Mouse (Mus musculus) testis, adult 2 months (tissue): ENCODE measurements around the gene Ahcyl2. TPM values are rescaled to one million over a fixed set of nuclear protein-coding genes. Genes with fewer than 3 reads are reported as not detected.
"Not testable (repeated sequence)": the region's sequence is repeated elsewhere in the genome, so short reads cannot be mapped to it uniquely, and the experiment has no call there.

ENCODE experiments used
- H3K27ac ChIP-seq: fragments of 200-500 bp; 2 replicates; pipeline ENCODE4 v1.5.1; 2012; ENCODE audit warnings: low read depth, low read length; ENCODE audit not compliant: control insufficient read depth, insufficient read depth
- H3K27me3 ChIP-seq: fragments of 200-500 bp; 2 replicates; pipeline ENCODE4 v1.6.1; 2012; ENCODE audit warnings: mild to moderate bottlenecking, low read length, moderate library complexity; ENCODE audit not compliant: control insufficient read depth, insufficient read depth
- H3K36me3 ChIP-seq: fragments of 200-500 bp; 2 replicates; pipeline ENCODE4 v1.6.1; 2012; ENCODE audit warnings: mild to moderate bottlenecking, low read length; ENCODE audit not compliant: control insufficient read depth, insufficient read depth
- H3K4me1 ChIP-seq: fragments of 200-500 bp; 2 replicates; pipeline ENCODE4 v1.6.1; 2012; ENCODE audit warnings: low read length; ENCODE audit not compliant: control insufficient read depth, insufficient read depth
- H3K4me3 ChIP-seq: fragments of 200-500 bp; 2 replicates; pipeline ENCODE4 v1.5.1; 2012; ENCODE audit warnings: low read depth, mild to moderate bottlenecking, low read length, moderate library complexity, mixed read lengths; ENCODE audit not compliant: control insufficient read depth
- CTCF ChIP-seq: fragments of 200-500 bp; IDR thresholded peaks from 2 replicates; pipeline ENCODE4 v1.5.1; 2012; ENCODE audit warnings: low read depth, mild to moderate bottlenecking, inconsistent platforms, low read length, moderate library complexity; ENCODE audit not compliant: control insufficient read depth, insufficient read depth, insufficient replicate concordance
- POLR2A ChIP-seq: fragments of 200-500 bp; IDR thresholded peaks from 2 replicates; pipeline ENCODE4 v1.6.1; 2012; ENCODE audit warnings: low read depth, mild to moderate bottlenecking, inconsistent platforms, low read length, moderate library complexity; ENCODE audit not compliant: control insufficient read depth
- polyA plus RNA-seq: library from polyadenylated mRNA; depleted of rRNA; stranded (reverse); fragments of >200 nt; gene quantifications from 2 replicates; pipeline ENCODE4 v1.2.3, GENCODE M21; 2012

Ahcyl2 gene
- polyA plus RNA-seq, 1 experiment, result 118 TPM

GRCm38 (mm10) chr6:29759012-29759679 is 8.7 kb upstream of the Ahcyl2 start:
- no peak for TF ChIP-seq POLR2A
- TF ChIP-seq CTCF, result no peak
- Histone ChIP-seq H3K27ac (no peak overlapping the region), H3K36me3 (no peaks in the 10 kb centered on the region), H3K4me1 (no peaks in the 10 kb centered on the region; the same call in 1 of the 2 replicates), H3K27me3 (no peaks in the 10 kb centered on the region), H3K4me3 (no peak overlapping the region)

GRCm38 (mm10) chr6:29760397-29760796 is 7.4 kb upstream of the Ahcyl2 start:
- H3K27ac ChIP-seq, H3K4me1 ChIP-seq, H3K4me3 ChIP-seq, H3K36me3 ChIP-seq, H3K27me3 ChIP-seq: not testable (repeated sequence)

- Histone ChIP-seq H3K27ac (no peak overlapping the region), H3K27me3 (no peaks in the 10 kb centered on the region), H3K4me3 (no peak overlapping the region), H3K4me1 (no peaks in the 10 kb centered on the region; the same call in 1 of the 2 replicates), H3K36me3 (no peaks in the 10 kb centered on the region)
- no peak for TF ChIP-seq CTCF
- TF ChIP-seq POLR2A, result no peak
Measured at GRCm38 (mm10) chr6:29761282-29761681, 6.5 kb upstream of the Ahcyl2 start.

- TF ChIP-seq POLR2A (no peak), CTCF (peak; percentile 27; the same call in 1 of the 2 replicates)
- Histone ChIP-seq H3K4me3 (no peak overlapping the region), H3K4me1 (no peaks in the 10 kb centered on the region), H3K27me3 (no peaks in the 10 kb centered on the region), H3K27ac (no peak overlapping the region), H3K36me3 (no peaks in the 10 kb centered on the region)
Measured at GRCm38 (mm10) chr6:29762524-29762923, 5.3 kb upstream of the Ahcyl2 start.

- TF ChIP-seq POLR2A (no peak), CTCF (no peak)
- Histone ChIP-seq H3K27me3 (no peaks in the 10 kb centered on the region), H3K27ac (no peak overlapping the region), H3K4me3 (no peak overlapping the region), H3K4me1 (peaks cover 3% of the 10 kb centered on the region), H3K36me3 (no peaks in the 10 kb centered on the region)
Measured at GRCm38 (mm10) chr6:29766874-29767273, 937 bp upstream of the Ahcyl2 start.

- H3K36me3 ChIP-seq, result no peaks in the 10 kb centered on the region
- H3K4me1 ChIP-seq, result peaks cover 3% of the 10 kb centered on the region
- TF ChIP-seq POLR2A (no peak), CTCF (no peak)
- no peaks in the 10 kb centered on the region for H3K27me3 ChIP-seq
- peak overlapping the region; percentile 59 for H3K27ac ChIP-seq
- H3K4me3 ChIP-seq, result peak overlapping the region; percentile 83
Measured at GRCm38 (mm10) chr6:29768791-29769441, 1.1 kb downstream of the Ahcyl2 start.

- Histone ChIP-seq H3K27ac (no peak overlapping the region), H3K27me3 (no peaks in the 10 kb centered on the region), H3K36me3 (no peaks in the 10 kb centered on the region), H3K4me3 (no peak overlapping the region), H3K4me1 (peaks cover 3% of the 10 kb centered on the region)
- no peak for TF ChIP-seq POLR2A
- no peak for TF ChIP-seq CTCF
Measured at GRCm38 (mm10) chr6:29770672-29771321, 3.0 kb downstream of the Ahcyl2 start.
